Mouse (Mus musculus): ENCODE results near the gene Gm21987. TPM values are rescaled to one million over a fixed set of nuclear protein-coding genes. Genes with fewer than 3 reads are reported as not detected.

Gene Gm21987
- not detected in 2 replicates for polyA plus RNA-seq (2012; ENCODE audit: insufficient read depth, insufficient read length, low replicate concordance, missing spikeins)

- Histone ChIP-seq H3K4me3 (ENCODE audit: insufficient read depth, low read depth, low read length) (peak within 1 kb of the TSS; percentile 73), H3K27ac (ENCODE audit: insufficient read depth, low read depth, low read length) (peak within 1 kb of the TSS; percentile 35), H3K4me1 (ENCODE audit: control insufficient read depth, insufficient read depth, low read length) (no peaks in the 10 kb centered on the region; the same call in none of the 2 replicates)
- WGBS: 3% methylated on average over 35 of the region's 35 CpGs
- TF ChIP-seq POLR2A (IDR thresholded peaks at IDR 0.05; ENCODE audit: insufficient read depth, low read depth, low read length): peak; percentile 54; the same call in 1 of the 2 replicates
- no peak for TF ChIP-seq CTCF (IDR thresholded peaks at IDR 0.05; ENCODE audit: insufficient read depth, low read depth, low read length)
These were observed at the start of gene Gm21987, which contains the start of gene Cox17 for GRCm38 (mm10) chr16:38346529-38347325. Gene Gm21987 (plus strand): TSS chr16:38347040. Gene Cox17 (plus strand): TSS chr16:38346991.

GRCm38 (mm10) chr16:38298410-38298809 is 48.4 kb upstream of the Gm21987 start:
- Histone ChIP-seq H3K4me3 (ENCODE audit: insufficient read depth, low read depth, low read length) (no peak overlapping the region), H3K27ac (ENCODE audit: insufficient read depth, low read depth, low read length) (no peak overlapping the region), H3K4me1 (ENCODE audit: control insufficient read depth, insufficient read depth, low read length) (no peaks in the 10 kb centered on the region)
- 72% methylated on average over 6 of the region's 6 CpGs for WGBS
- no peak for TF ChIP-seq POLR2A (IDR thresholded peaks at IDR 0.05; ENCODE audit: insufficient read depth, low read depth, low read length)
- TF ChIP-seq CTCF (IDR thresholded peaks at IDR 0.05; ENCODE audit: insufficient read depth, low read depth, low read length): no peak

GRCm38 (mm10) chr16:38302367-38302766 is 44.5 kb upstream of the Gm21987 start:
- Histone ChIP-seq H3K27ac (ENCODE audit: insufficient read depth, low read depth, low read length) (no peak overlapping the region), H3K4me1 (ENCODE audit: control insufficient read depth, insufficient read depth, low read length) (no peaks in the 10 kb centered on the region), H3K4me3 (ENCODE audit: insufficient read depth, low read depth, low read length) (no peak overlapping the region)
- WGBS: 87% methylated on average over 13 of the region's 13 CpGs
- TF ChIP-seq POLR2A (IDR thresholded peaks at IDR 0.05; ENCODE audit: insufficient read depth, low read depth, low read length): no peak
- no peak for TF ChIP-seq CTCF (IDR thresholded peaks at IDR 0.05; ENCODE audit: insufficient read depth, low read depth, low read length)

GRCm38 (mm10) chr16:38304460-38305194 is 42.2 kb upstream of the Gm21987 start:
- Histone ChIP-seq H3K4me3 (ENCODE audit: insufficient read depth, low read depth, low read length) (no peak overlapping the region), H3K4me1 (ENCODE audit: control insufficient read depth, insufficient read depth, low read length) (no peaks in the 10 kb centered on the region), H3K27ac (ENCODE audit: insufficient read depth, low read depth, low read length) (no peak overlapping the region)
- no peak for TF ChIP-seq POLR2A (IDR thresholded peaks at IDR 0.05; ENCODE audit: insufficient read depth, low read depth, low read length)
- TF ChIP-seq CTCF (IDR thresholded peaks at IDR 0.05; ENCODE audit: insufficient read depth, low read depth, low read length): no peak
- 80% methylated on average over 17 of the region's 17 CpGs for WGBS

- WGBS: 53% methylated on average over 18 of the region's 18 CpGs
These were observed 40.1 kb upstream of the Gm21987 start for GRCm38 (mm10) chr16:38306571-38307220.

GRCm38 (mm10) chr16:38307221-38307605 is 39.6 kb upstream of the Gm21987 start:
- 45% methylated on average over 5 of the region's 5 CpGs for WGBS
- H3K4me3 ChIP-seq (ENCODE audit: insufficient read depth, low read depth, low read length): no peak overlapping the region
- TF ChIP-seq POLR2A (IDR thresholded peaks at IDR 0.05; ENCODE audit: insufficient read depth, low read depth, low read length): no peak
- no peak for TF ChIP-seq CTCF (IDR thresholded peaks at IDR 0.05; ENCODE audit: insufficient read depth, low read depth, low read length)
- H3K27ac ChIP-seq (ENCODE audit: insufficient read depth, low read depth, low read length): no peak overlapping the region
- H3K4me1 ChIP-seq (ENCODE audit: control insufficient read depth, insufficient read depth, low read length): no peaks in the 10 kb centered on the region

More at GRCm38 (mm10) chr16:38306571-38307220, 40.1 kb upstream of the Gm21987 start:
- TF ChIP-seq CTCF (IDR thresholded peaks at IDR 0.05; ENCODE audit: insufficient read depth, low read depth, low read length): 0 out of 2 replicates have a peak, but pooled peaks have one; percentile 10
- TF ChIP-seq POLR2A (IDR thresholded peaks at IDR 0.05; ENCODE audit: insufficient read depth, low read depth, low read length): no peak
- no peaks in the 10 kb centered on the region for H3K4me1 ChIP-seq (ENCODE audit: control insufficient read depth, insufficient read depth, low read length)
- H3K4me3 ChIP-seq (ENCODE audit: insufficient read depth, low read depth, low read length): no peak overlapping the region
- H3K27ac ChIP-seq (ENCODE audit: insufficient read depth, low read depth, low read length): no peak overlapping the region

- no peak overlapping the region for H3K4me3 ChIP-seq (ENCODE audit: insufficient read depth, low read depth, low read length)
- H3K4me1 ChIP-seq (ENCODE audit: control insufficient read depth, insufficient read depth, low read length): no peaks in the 10 kb centered on the region
- WGBS: 57% methylated on average over 7 of the region's 7 CpGs
- TF ChIP-seq POLR2A (IDR thresholded peaks at IDR 0.05; ENCODE audit: insufficient read depth, low read depth, low read length): no peak
- no peak for TF ChIP-seq CTCF (IDR thresholded peaks at IDR 0.05; ENCODE audit: insufficient read depth, low read depth, low read length)
- no peak overlapping the region for H3K27ac ChIP-seq (ENCODE audit: insufficient read depth, low read depth, low read length)
These were observed 39.2 kb upstream of the Gm21987 start for GRCm38 (mm10) chr16:38307651-38308050.

- no peak for TF ChIP-seq POLR2A (IDR thresholded peaks at IDR 0.05; ENCODE audit: insufficient read depth, low read depth, low read length)
- TF ChIP-seq CTCF (IDR thresholded peaks at IDR 0.05; ENCODE audit: insufficient read depth, low read depth, low read length): no peak
- Histone ChIP-seq H3K27ac (ENCODE audit: insufficient read depth, low read depth, low read length) (no peak overlapping the region), H3K4me1 (ENCODE audit: control insufficient read depth, insufficient read depth, low read length) (no peaks in the 10 kb centered on the region), H3K4me3 (ENCODE audit: insufficient read depth, low read depth, low read length) (no peak overlapping the region)
- 73% methylated on average over 11 of the region's 11 CpGs for WGBS
These were observed 38.6 kb upstream of the Gm21987 start for GRCm38 (mm10) chr16:38308195-38308594.
